Mouse (Mus musculus) left cerebral cortex, postnatal 36 days (tissue): ENCODE results near the gene Nrp1. TPM values are rescaled to one million over a fixed set of nuclear protein-coding genes. Genes with fewer than 3 reads are reported as not detected.

Experiments used
- DNase-seq, 2 experiments: peaks; one replicate each; pipeline ENCODE4 v3.0.0; 2021 to 2022; ENCODE audit warnings: low spot score in 2 of 2, mixed read lengths in 1 of 2
- intact Hi-C: fragments of 180-260 bp; cut with DNase I; formaldehyde crosslinking; loops from one replicate; pipeline ENCODE4 v1.15.1; 2025
- total RNA-seq, 2 experiments: library from RNA; stranded (reverse); gene quantifications; 2 replicates each; pipeline ENCODE4 v1.2.3; 2021

Nrp1 gene
- total RNA-seq, 2 experiments from 2014 or later: 25.1 to 25.3 TPM

- intact Hi-C loops: loop anchor here (5.0 to 10.0 kb wide), 2 partner anchors 129 to 1028 kb away; no protein-coding TSS in a partner anchor
- peak; percentile 69 to 82 for DNase-seq
These were observed 4.7 kb downstream of the Nrp1 start for GRCm38 (mm10) chr8:128362940-128363595.

- intact Hi-C loops: no loop called here
- no peak for DNase-seq
These were observed 12.1 kb downstream of the Nrp1 start for GRCm38 (mm10) chr8:128370496-128370895.

GRCm38 (mm10) chr8:128371026-128371425, 12.6 kb downstream of the Nrp1 start:
- no peak for DNase-seq
- intact Hi-C loops: no loop called here

- intact Hi-C loops: no loop called here
- no peak for DNase-seq
These were observed 13.4 kb downstream of the Nrp1 start for GRCm38 (mm10) chr8:128371789-128372188.

GRCm38 (mm10) chr8:128372724-128373123, 14.3 kb downstream of the Nrp1 start:
- intact Hi-C loops: no loop called here

GRCm38 (mm10) chr8:128373418-128373817, 15.0 kb downstream of the Nrp1 start:
- intact Hi-C loops: no loop called here
- no peak for DNase-seq

More at GRCm38 (mm10) chr8:128372724-128373123, 14.3 kb downstream of the Nrp1 start:
- no peak for DNase-seq

- intact Hi-C loops: no loop called here
- DNase-seq: no peak
These were observed 16.9 kb downstream of the Nrp1 start for GRCm38 (mm10) chr8:128375291-128375690.

- intact Hi-C loops: no loop called here
- peak in 1 of 2 experiments; percentile 13 for DNase-seq
These were observed 24.8 kb downstream of the Nrp1 start for GRCm38 (mm10) chr8:128383176-128383575.

GRCm38 (mm10) chr8:128384366-128384765, 26.0 kb downstream of the Nrp1 start:
- intact Hi-C loops: no loop called here
- DNase-seq: no peak

- no peak for DNase-seq
These were observed 26.5 kb downstream of the Nrp1 start for GRCm38 (mm10) chr8:128384921-128385332.

GRCm38 (mm10) chr8:128386963-128387621, 28.7 kb downstream of the Nrp1 start:
- no peak for DNase-seq
- intact Hi-C loops: no loop called here

More at GRCm38 (mm10) chr8:128384921-128385332, 26.5 kb downstream of the Nrp1 start:
- intact Hi-C loops: no loop called here

- no peak for DNase-seq
- intact Hi-C loops: no loop called here
These were observed 32.4 kb downstream of the Nrp1 start for GRCm38 (mm10) chr8:128390759-128391158.

- no peak for DNase-seq
- intact Hi-C loops: no loop called here
These were observed 32.9 kb downstream of the Nrp1 start for GRCm38 (mm10) chr8:128391182-128391760.

GRCm38 (mm10) chr8:128394671-128395193, 36.3 kb downstream of the Nrp1 start:
- intact Hi-C loops: no loop called here

GRCm38 (mm10) chr8:128396968-128397367, 38.6 kb downstream of the Nrp1 start:
- intact Hi-C loops: no loop called here
- DNase-seq: no peak

More at GRCm38 (mm10) chr8:128394671-128395193, 36.3 kb downstream of the Nrp1 start:
- DNase-seq: no peak

- no peak for DNase-seq
- intact Hi-C loops: no loop called here
These were observed 39.0 kb downstream of the Nrp1 start for GRCm38 (mm10) chr8:128397441-128397840.

GRCm38 (mm10) chr8:128398472-128399091, 40.2 kb downstream of the Nrp1 start:
- DNase-seq: no peak
- intact Hi-C loops: no loop called here

GRCm38 (mm10) chr8:128400286-128400685, 41.9 kb downstream of the Nrp1 start:
- DNase-seq: no peak
- intact Hi-C loops: no loop called here

- no peak for DNase-seq
- intact Hi-C loops: no loop called here
These were observed 46.5 kb downstream of the Nrp1 start for GRCm38 (mm10) chr8:128404876-128405275.

GRCm38 (mm10) chr8:128413381-128413780, 55.0 kb downstream of the Nrp1 start:
- DNase-seq: no peak
- intact Hi-C loops: no loop called here
